Mouse (Mus musculus) layer of hippocampus, adult 2 months (tissue): ENCODE measurements around the gene Mettl23. TPM values are rescaled to one million over a fixed set of nuclear protein-coding genes. Genes with fewer than 3 reads are reported as not detected.
A peak's percentile ranks its signal among the peaks of the same experiment; 100 is the strongest.
"Not testable (repeated sequence)": the region's sequence is repeated elsewhere in the genome, so short reads cannot be mapped to it uniquely, and the experiment has no call there.

Source experiments
- DNase-seq, 2 experiments: peaks; one replicate each; pipeline ENCODE4 v3.0.0; 2022; ENCODE audit warnings: low spot score in 2 of 2
- H3K27ac ChIP-seq: fragments of 200-600 bp; 2 replicates; pipeline ENCODE4 v1.8.1; 2022
- H3K4me3 ChIP-seq: fragments of 200-600 bp; 2 replicates; pipeline ENCODE4 v1.8.1; 2022; ENCODE audit warnings: mild to moderate bottlenecking
- CTCF ChIP-seq: fragments of 200-600 bp; conservative IDR thresholded peaks from 2 replicates; pipeline ENCODE4 v1.8.1; 2022; ENCODE audit warnings: antibody characterized with exemption, mild to moderate bottlenecking, moderate library complexity
- total RNA-seq, 2 experiments: library from RNA; stranded (reverse); gene quantifications; 2 replicates each; pipeline ENCODE4 v1.2.3; 2021

Gene Mettl23
- total RNA-seq, 2 experiments from 2014 or later, result 23.0 to 26.8 TPM

DNA sequence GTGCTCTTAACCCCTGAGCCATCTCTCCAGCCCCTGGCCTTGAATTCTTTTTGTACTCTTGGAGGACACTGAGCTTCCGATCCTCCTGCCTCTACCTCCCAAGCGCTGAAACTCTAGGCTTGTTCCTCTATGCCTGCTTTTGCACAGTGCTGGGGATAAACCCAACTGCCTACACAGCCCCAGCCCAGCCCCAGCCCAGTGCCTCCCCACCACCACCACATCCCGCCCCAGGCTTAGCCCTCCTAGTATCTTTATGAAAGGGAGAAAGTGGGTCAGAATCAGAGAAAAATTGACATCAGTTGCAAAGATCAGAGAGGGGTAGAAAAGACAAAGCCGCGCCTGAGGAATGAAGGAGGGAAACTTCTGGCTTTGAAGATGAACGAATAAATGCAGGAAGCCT is 41.0 kb downstream of the Mettl23 start:
- no peak for TF ChIP-seq CTCF
- no peak overlapping the region for H3K27ac ChIP-seq
- DNase-seq, result no peak
- no peak overlapping the region for H3K4me3 ChIP-seq

DNA sequence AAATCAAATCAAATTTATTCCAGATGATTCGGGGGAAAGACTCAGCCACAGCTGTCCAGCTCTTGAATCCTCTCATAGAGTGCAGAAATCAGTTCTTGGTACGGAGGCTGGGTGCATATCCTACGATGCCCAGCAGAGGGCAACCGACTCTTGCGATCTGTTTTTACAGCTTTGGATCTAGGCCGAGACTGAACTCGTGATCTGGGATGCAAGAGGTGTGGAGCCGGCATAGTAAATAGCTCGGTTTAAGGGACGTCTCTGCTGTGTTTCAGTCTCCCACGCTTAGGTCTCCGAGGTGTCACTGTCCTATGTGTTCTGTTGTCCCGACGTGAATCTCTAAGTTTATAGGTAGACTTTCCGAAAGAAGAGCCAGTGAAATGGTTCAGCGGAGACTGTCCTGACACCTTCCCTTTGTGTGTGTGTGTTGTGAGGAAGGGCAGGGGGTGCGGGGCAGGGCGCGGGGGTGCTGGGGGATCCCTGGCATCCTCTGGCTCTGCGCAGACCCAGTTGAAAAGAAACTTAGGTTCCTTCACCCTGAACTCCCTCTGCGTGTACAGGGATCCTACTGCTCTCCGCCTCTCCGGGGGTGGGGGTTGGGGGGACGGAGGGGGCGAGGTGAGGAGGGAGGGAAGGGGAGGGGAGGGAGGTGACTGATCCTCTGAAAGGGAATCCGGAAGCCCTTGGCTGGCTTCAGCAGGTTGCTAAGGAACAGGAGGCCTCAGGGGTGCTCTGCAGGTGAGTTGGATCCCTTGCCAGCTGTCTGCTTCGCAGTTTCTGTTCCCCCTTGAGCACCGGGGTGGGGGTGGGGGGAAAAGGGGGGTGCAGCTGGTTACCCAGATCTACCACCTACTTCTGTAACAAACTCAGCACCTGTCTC is 42.4 kb downstream of the Mettl23 start:
- peak; percentile 76 to 86 for DNase-seq
- TF ChIP-seq CTCF, result peak; percentile 98
- H3K4me3 ChIP-seq, result peak overlapping the region; percentile 47
- peak overlapping the region; percentile 69 for H3K27ac ChIP-seq

DNA sequence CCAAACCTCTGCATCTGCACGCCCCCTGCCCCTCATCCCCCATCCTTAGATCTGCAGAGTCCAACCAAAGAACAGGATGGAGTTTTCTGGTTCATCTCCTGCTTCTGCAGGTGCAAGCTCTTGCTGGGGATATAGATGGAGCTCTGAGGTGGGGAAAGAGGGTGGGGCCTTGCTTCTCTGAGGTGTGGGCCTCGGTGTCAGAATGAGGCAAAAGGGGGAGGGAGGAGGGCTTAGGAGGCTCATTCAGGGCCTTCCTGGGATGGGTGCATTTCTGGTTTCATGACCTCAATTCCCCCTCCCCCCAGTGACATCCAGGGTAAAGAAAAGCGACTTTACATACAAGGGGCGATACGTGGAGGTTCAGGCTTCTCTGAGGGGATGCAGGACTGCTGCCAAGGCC is 44.1 kb downstream of the Mettl23 start:
- no peak overlapping the region for H3K27ac ChIP-seq

DNA sequence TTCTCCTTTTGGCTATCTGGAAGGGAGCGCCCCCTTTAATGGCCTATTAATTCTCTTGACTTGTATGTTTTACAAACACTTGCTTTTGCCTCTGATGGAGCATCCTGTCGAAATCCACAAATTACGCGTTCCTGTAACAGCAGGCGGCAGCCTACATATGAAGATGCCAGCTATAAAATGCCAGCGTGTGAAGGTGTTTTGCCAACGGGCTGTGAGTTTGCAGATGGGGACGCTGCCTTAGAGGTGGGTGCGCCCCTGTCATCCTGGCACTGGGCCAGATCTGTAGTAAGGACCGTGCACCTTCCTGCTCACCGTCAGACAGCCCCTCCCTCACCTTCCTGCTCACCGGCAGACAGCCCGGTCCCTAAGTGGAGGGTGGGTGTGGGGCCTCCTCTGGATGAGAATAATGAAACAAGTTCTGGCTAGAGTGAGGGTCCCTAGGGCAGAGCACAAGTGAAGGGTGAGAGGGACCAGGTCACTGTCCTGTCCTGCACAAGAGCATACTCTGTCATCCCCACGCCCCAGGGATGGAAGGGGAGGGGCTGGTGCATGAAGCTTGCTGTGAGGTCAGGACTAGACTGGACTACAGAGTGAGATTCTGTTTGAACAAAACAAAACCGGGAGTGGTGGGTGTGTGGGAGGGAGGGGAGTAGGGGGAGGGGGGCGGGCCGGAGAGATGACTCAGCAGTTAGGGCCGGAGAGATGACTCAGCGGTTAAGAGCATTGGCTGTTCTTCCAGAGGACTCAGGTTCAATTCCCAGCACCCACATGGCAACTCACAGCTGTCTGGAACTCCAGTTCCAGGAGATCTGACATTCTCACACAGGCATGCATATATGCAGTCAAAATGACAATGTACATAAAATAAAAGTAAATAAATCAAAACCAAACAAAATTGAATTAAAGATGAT is 50.7 kb downstream of the Mettl23 start:
- DNase-seq, result no peak
- no peak overlapping the region for H3K27ac ChIP-seq
- 0 out of 2 replicates have a peak, but pooled peaks have one; percentile 13 for TF ChIP-seq CTCF
- H3K4me3 ChIP-seq, result no peak overlapping the region

More for the DNA sequence above, 44.1 kb downstream of the Mettl23 start:
- no peak overlapping the region for H3K4me3 ChIP-seq
- no peak for DNase-seq
- TF ChIP-seq CTCF, result no peak

DNA sequence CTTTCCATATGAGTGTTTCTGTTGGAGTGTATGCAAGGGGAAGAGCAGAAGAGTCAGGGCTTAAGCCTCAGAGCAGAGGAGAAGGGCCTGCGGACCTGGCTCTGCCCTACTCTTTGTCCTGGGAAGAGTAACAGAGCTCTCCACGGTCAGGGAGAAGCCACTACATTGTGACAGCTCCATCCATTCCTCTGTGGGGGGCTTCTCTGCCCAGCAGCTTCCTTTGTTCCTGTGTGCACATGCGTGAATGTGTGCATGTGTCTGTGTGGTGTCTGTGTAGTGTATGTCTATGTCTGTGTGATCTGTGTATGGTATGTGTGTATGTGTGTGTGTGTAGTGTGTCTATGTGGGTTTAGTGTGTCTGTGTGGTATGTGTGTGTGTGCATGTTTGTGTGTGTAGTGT is 52.3 kb downstream of the Mettl23 start:
- no peak for TF ChIP-seq CTCF
- H3K4me3 ChIP-seq, result no peak overlapping the region
- DNase-seq, result no peak
- no peak overlapping the region for H3K27ac ChIP-seq

DNA sequence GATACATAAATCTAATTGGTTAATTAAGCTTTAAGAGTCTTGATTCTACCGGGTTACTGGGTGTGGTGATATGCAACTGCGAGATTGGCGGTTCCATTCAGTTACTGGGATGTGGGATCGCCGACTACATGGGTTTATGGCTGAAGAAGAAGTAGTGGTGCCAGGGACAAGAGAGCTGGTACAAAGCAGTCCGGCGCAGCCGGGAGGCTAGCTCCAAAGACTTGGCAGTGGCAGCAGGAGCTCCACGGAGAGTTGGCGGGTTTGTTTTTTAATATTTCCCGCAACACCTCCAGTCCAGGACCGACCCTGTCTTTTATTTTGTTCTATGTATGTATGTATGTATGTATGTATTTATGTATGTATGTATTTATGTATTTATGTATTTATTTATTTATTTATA is 56.2 kb downstream of the Mettl23 start:
- TF ChIP-seq CTCF, result no peak
- no peak overlapping the region for H3K4me3 ChIP-seq
- DNase-seq, result no peak
- H3K27ac ChIP-seq, result no peak overlapping the region

DNA sequence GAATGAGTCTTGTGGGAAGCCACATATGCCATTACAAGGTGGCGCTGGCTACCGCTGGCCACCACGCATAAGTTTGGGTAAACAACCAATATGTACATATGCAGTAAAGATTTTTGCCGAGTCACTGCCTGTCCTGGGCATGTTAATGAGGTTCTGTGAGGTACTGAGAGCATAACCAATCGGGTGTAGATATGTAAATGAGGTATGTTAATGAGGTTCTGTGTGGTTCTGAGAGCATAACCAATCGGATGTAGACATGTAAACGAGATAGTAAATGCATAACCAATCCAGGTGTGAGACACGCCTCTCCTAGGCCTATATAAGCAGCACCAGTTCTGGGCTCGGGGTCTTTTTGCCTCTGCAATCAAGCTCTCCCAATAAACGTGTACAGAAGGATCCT is 59.5 kb downstream of the Mettl23 start:
- not testable (repeated sequence) for H3K27ac ChIP-seq, H3K4me3 ChIP-seq, DNase-seq

Other genes with a start within 250 kb of the Mettl23 start
- gene Rhbdf2, start 216.3 kb upstream of the Mettl23 start, total RNA-seq, result 1 to 10 TPM; 1.4 to 1.6 TPM
- gene Prcd, start 189.7 kb upstream of the Mettl23 start, total RNA-seq, result 1 to 10 TPM; 5.6 to 5.7 TPM
- gene Cygb, start 189.0 kb upstream of the Mettl23 start, total RNA-seq, result 10 to 100 TPM; 71.9 to 73.5 TPM
- gene St6galnac1, start 67.8 kb upstream of the Mettl23 start, total RNA-seq, result not detected
- gene Mxra7, start 15.2 kb upstream of the Mettl23 start, total RNA-seq, result 10 to 100 TPM; 20.0 to 23.4 TPM
- 10 to 100 TPM; 26.2 to 32.2 TPM for gene Jmjd6, start 171 bp downstream of the Mettl23 start, total RNA-seq
- gene Mfsd11, start 9.2 kb downstream of the Mettl23 start, total RNA-seq, result 10 to 100 TPM; 41.0 to 41.6 TPM
- 100 to 1,000 TPM; 163 to 180 TPM for gene Srsf2, start 9.8 kb downstream of the Mettl23 start, total RNA-seq
- 10 to 100 TPM; 51.0 to 51.2 TPM for gene Mgat5b, start 75.6 kb downstream of the Mettl23 start, total RNA-seq